Mouse (Mus musculus): Measurements from ENCODE around the gene Igsf9b. TPM values are rescaled to one million over a fixed set of nuclear protein-coding genes. Genes with fewer than 3 reads are reported as not detected.

Gene Igsf9b
- polyA plus RNA-seq, 1 experiment from 2014 or later = 5.2 TPM

DNA sequence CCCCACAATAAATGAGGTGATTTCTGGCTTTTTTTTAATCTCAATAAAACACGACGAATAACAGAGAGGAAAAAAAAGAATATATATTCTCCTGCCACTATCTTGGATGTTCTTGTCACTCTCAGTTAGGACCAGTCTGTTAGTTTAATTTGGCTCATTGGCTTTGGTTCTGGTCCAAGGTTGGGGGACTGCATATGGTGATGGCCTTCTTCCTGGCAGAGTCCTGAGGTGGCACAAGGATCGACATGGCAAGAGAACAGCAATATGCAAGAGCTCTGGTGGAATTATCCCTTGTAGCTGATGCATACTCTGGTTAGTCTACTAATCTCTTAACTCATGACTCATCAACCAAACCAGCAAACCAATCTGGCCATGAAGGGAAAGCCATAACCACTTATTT is 87.9 kb downstream of the Igsf9b start:
- Histone ChIP-seq H3K27me3 (ENCODE audit: control insufficient read depth, insufficient read depth, low read length) (no peaks in the 10 kb centered on the region), H3K4me2 (no peak overlapping the region), H3K9ac (ENCODE audit: low read length) (no peak overlapping the region), H3K27ac (ENCODE audit: low read depth, low read length) (no peak overlapping the region), H3K36me3 (ENCODE audit: control insufficient read depth, insufficient read depth, low read length) (no peaks in the 10 kb centered on the region), H3K9me3 (ENCODE audit: control insufficient read depth, low read length) (no peaks in the 10 kb centered on the region), H3K4me3 (ENCODE audit: low read depth, low read length) (no peak overlapping the region), H3K4me1 (ENCODE audit: control insufficient read depth, insufficient read depth, low read length) (no peaks in the 10 kb centered on the region)
- no peak for ATAC-seq (ENCODE audit: low FRiP score)
- WGBS = 96% methylated on average over 3 of the region's 3 CpGs
- no peak for DNase-seq (ENCODE audit: low spot score, missing footprints)

DNA sequence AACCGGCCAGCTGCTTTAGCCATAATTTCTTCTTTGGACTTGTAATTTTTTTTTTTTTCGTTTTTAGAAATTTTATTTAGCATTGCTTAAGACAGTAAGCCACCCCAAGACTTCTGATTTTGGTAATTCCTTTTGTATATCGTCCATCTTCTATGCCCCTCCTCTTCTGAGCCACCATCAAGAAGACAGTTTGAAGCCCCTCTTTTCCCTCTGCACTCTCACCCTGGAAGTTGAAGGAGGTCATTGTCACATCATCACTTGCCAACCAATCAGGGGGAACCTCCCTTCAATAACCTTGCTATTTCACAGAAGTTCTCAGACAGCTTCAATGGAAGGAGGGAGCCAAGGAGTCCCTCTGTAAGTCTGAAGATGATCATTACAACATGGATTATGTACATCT is 97.5 kb downstream of the Igsf9b start, which contains the start of gene Spata19:
Gene Spata19 (plus strand): TSS at position 301 of the 400 bp plus-strand sequence.
- Histone ChIP-seq H3K4me3 (ENCODE audit: low read depth, low read length) (no peak within 1 kb of the TSS), H3K4me2 (no peak within 1 kb of the TSS), H3K9ac (ENCODE audit: low read length) (no peak within 1 kb of the TSS), H3K27me3 (ENCODE audit: control insufficient read depth, insufficient read depth, low read length) (no peaks in the 10 kb centered on the region), H3K4me1 (ENCODE audit: control insufficient read depth, insufficient read depth, low read length) (no peaks in the 10 kb centered on the region), H3K9me3 (ENCODE audit: control insufficient read depth, low read length) (no peaks in the 10 kb centered on the region), H3K27ac (ENCODE audit: low read depth, low read length) (no peak within 1 kb of the TSS), H3K36me3 (ENCODE audit: control insufficient read depth, insufficient read depth, low read length) (no peaks in the 10 kb centered on the region)
- no peak for DNase-seq (ENCODE audit: low spot score, missing footprints)
- WGBS = 86% methylated on average over 3 of the region's 3 CpGs
- ATAC-seq (ENCODE audit: low FRiP score) = no peak

DNA sequence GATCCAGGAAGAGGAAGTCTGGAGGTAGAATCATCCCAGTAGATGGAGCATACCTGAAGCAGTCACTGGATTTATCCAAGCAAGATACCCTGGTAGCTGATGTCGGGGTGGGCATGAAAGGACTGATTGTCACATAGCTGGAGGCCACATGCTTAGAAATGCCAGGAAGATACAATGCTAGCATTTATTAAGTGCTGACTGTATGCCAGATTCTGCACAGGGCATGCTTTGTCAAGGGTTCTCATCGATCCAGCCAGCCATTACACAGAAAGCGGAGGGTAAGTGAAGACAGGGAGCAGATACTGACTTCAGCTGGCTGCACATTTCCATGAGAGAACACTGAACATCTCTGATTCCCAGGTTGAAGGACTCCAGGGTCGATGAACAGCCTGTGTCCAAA is 102.2 kb downstream of the Igsf9b start:
- 86% methylated on average over 4 of the region's 4 CpGs for WGBS
- DNase-seq (ENCODE audit: low spot score, missing footprints) = no peak
- no peak overlapping the region for H3K4me3 ChIP-seq (ENCODE audit: low read depth, low read length)

More for the DNA sequence above, 102.2 kb downstream of the Igsf9b start:
- Histone ChIP-seq H3K4me1 (ENCODE audit: control insufficient read depth, insufficient read depth, low read length) (no peaks in the 10 kb centered on the region), H3K27me3 (ENCODE audit: control insufficient read depth, insufficient read depth, low read length) (no peaks in the 10 kb centered on the region), H3K9ac (ENCODE audit: low read length) (no peak overlapping the region), H3K4me2 (no peak overlapping the region), H3K27ac (ENCODE audit: low read depth, low read length) (no peak overlapping the region), H3K9me3 (ENCODE audit: control insufficient read depth, low read length) (no peaks in the 10 kb centered on the region), H3K36me3 (ENCODE audit: control insufficient read depth, insufficient read depth, low read length) (no peaks in the 10 kb centered on the region)
- ATAC-seq (ENCODE audit: low FRiP score) = no peak

Other genes starting within 250 kb of the Igsf9b start
- gene Jam3, start 143.8 kb upstream of the Igsf9b start, polyA plus RNA-seq (2014; fragmentation: Nextera tagmentation; extraction: Ambion mirVana) = 170 and 171 TPM in 2 replicates
- not detected in 2 replicates for gene Spata19, start 97.6 kb downstream of the Igsf9b start, polyA plus RNA-seq (2014; fragmentation: Nextera tagmentation; extraction: Ambion mirVana)